Mouse (Mus musculus) kidney, embryonic 14.5 days (tissue): ENCODE measurements at regions not wholly inside any gene's neighbourhood (a gene's known extent, or its start where the extent isn't known, plus 50 kb on each side); places are given as distances from the start of the nearest gene placed in this dataset.
"Not testable (repeated sequence)": the region's sequence is repeated elsewhere in the genome, so short reads cannot be mapped to it uniquely, and the experiment has no call there.

Experiments
- ATAC-seq: fragments of 200-750 bp; cut with Nextera tagmentation; 2 replicates; pipeline ENCODE4 v1.8.0; 2017; ENCODE audit warnings: moderate number of reproducible peaks, mild to moderate bottlenecking, moderate TSS enrichment, moderate library complexity; ENCODE audit not compliant: low FRiP score, low TSS enrichment
- H3K27ac ChIP-seq: fragments of 300-500 bp; sonication (generic); 2 replicates; pipeline ENCODE4 v1.5.1; 2014; ENCODE audit warnings: low read depth, mild to moderate bottlenecking, low read length, moderate library complexity, mixed read lengths
- H3K27me3 ChIP-seq: fragments of 300-500 bp; sonication (generic); 2 replicates; pipeline ENCODE4 v1.6.1; 2014; ENCODE audit warnings: mild to moderate bottlenecking, low read length; ENCODE audit not compliant: control insufficient read depth, insufficient read depth
- H3K36me3 ChIP-seq: fragments of 300-500 bp; sonication (generic); 2 replicates; pipeline ENCODE4 v1.6.1; 2014; ENCODE audit warnings: low read length, mixed read lengths; ENCODE audit not compliant: control insufficient read depth, insufficient read depth
- H3K4me1 ChIP-seq: fragments of 300-500 bp; sonication (generic); 2 replicates; pipeline ENCODE4 v1.6.1; 2014; ENCODE audit warnings: low read length, mixed read lengths; ENCODE audit not compliant: control insufficient read depth, insufficient read depth
- H3K4me2 ChIP-seq: fragments of 300-500 bp; sonication (generic); replicated peaks from 2 replicates; pipeline ENCODE4 v1.6.1; 2014; ENCODE audit warnings: low read depth, mild to moderate bottlenecking, low read length
- H3K4me3 ChIP-seq: fragments of 300-500 bp; sonication (generic); 2 replicates; pipeline ENCODE4 v1.5.1; 2014; ENCODE audit warnings: mild to moderate bottlenecking, low read length
- H3K9ac ChIP-seq: fragments of 300-500 bp; sonication (generic); 2 replicates; pipeline ENCODE4 v1.6.1; 2014; ENCODE audit warnings: low read depth, mild to moderate bottlenecking, low read length, moderate library complexity
- H3K9me3 ChIP-seq: fragments of 300-500 bp; sonication (generic); 2 replicates; pipeline ENCODE4 v1.6.1; 2016; ENCODE audit warnings: low read length; ENCODE audit not compliant: control insufficient read depth
- WGBS: fragments of 180-500 bp; shearing (Covaris S2); extraction: QIAGEN DNeasy Blood & Tissue Kit; methylation state at CpG from one replicate; pipeline ENCODE4 v1.1.7; 2014; 5-methylcytosine and 5-hydroxymethylcytosine counted together

DNA sequence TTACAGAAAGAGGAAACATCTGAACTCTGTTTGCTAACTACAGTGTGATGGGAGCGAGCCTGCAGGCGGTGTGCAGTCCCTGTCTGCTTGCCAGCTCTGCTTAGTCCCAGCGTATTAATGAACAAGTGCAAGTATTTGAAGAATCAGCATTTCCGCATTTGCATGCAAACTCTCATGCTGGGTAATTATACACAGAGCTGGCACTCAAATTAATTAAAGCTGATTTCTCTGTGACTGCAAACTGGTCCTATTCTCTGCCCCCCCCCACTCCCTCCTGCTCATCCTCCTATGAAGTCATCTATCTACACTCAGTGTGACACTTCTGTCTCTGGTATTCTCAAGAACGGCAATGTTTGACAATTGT, 85.1 kb upstream of the Adgrl2 start:
- no peak overlapping the region for H3K4me3 ChIP-seq
- H3K36me3 ChIP-seq = no peaks in the 10 kb centered on the region
- no peaks in the 10 kb centered on the region for H3K27me3 ChIP-seq
- no peaks in the 10 kb centered on the region for H3K9me3 ChIP-seq
- WGBS = 82% methylated on average over 5 of the region's 5 CpGs
- no peak overlapping the region for H3K4me2 ChIP-seq
- ATAC-seq = no peak; the same call in 1 of the 2 replicates
- H3K27ac ChIP-seq = no peak overlapping the region
- no peaks in the 10 kb centered on the region for H3K4me1 ChIP-seq
- no peak overlapping the region for H3K9ac ChIP-seq

DNA sequence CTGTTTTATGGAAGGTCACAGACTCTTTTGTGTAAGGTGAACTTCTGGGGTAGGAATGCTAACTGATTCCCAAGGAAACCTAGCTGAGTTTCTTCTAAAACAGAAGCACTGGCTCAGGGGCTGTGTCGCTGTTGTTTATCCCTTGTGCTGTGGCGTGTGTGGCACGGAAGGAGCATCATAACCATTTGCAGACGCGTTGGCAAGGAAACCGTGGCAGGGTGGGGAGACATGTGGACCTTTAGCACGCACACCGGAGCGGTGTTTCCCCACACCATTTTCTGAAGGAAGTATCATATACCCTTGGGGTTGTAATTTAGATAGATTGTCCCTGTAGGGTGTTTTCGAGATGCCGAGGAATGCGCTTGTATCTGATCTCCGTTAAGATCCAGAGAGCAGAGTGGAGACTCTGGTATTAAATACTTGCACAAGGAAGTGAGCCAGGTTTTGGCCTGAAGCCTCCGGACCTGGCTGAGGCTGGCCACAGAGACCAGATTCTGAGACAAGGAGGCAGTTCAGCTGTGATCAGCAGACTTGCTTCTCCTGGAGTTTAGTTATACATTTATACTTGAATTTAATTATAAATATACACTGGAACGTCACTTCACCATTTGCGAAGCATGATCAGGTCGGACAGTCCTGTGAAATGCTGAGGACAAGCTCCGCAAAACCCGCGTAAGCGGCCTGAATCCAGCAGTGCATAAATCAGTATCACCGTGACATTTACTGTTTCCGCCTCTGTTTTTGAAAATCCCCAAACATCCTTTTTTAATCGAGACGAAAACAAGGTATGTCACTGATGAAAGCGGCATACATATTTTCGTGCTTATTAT, 84.5 kb upstream of the Adgrl2 start:
- no peaks in the 10 kb centered on the region for H3K9me3 ChIP-seq
- no peaks in the 10 kb centered on the region for H3K36me3 ChIP-seq
- 49% methylated on average over 27 of the region's 27 CpGs for WGBS
- H3K4me1 ChIP-seq = no peaks in the 10 kb centered on the region
- no peak overlapping the region for H3K4me3 ChIP-seq
- no peaks in the 10 kb centered on the region for H3K27me3 ChIP-seq
- H3K4me2 ChIP-seq = no peak overlapping the region
- ATAC-seq = peak; percentile 62; the same call in 1 of the 2 replicates
- H3K27ac ChIP-seq = no peak overlapping the region
- no peak overlapping the region for H3K9ac ChIP-seq

DNA sequence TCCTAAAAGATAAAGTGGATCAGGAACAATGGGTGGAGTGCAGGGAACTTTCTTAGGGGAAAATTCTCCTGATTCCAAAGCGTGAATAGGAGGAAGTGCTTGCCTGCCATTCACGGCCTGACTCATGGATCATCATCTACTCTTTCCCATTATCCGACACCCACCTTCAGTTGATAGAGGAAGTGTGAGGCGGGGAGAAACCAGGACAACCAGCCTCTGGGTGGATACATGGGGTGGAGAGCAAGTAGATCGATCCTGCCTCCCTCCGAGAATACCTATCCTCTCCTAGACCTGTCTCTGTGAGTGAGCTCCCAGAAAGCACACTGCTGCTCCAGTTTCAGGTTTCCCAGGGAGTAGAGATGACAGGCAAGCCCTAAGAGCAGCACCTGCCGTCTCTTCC, 79.8 kb upstream of the Adgrl2 start:
- H3K36me3 ChIP-seq = no peaks in the 10 kb centered on the region
- H3K9me3 ChIP-seq = no peaks in the 10 kb centered on the region
- no peak overlapping the region for H3K4me3 ChIP-seq
- no peak overlapping the region for H3K4me2 ChIP-seq
- H3K27me3 ChIP-seq = no peaks in the 10 kb centered on the region
- no peak overlapping the region for H3K9ac ChIP-seq
- WGBS = 62% methylated on average over 7 of the region's 7 CpGs
- no peaks in the 10 kb centered on the region for H3K4me1 ChIP-seq
- no peak overlapping the region for H3K27ac ChIP-seq
- no peak for ATAC-seq

DNA sequence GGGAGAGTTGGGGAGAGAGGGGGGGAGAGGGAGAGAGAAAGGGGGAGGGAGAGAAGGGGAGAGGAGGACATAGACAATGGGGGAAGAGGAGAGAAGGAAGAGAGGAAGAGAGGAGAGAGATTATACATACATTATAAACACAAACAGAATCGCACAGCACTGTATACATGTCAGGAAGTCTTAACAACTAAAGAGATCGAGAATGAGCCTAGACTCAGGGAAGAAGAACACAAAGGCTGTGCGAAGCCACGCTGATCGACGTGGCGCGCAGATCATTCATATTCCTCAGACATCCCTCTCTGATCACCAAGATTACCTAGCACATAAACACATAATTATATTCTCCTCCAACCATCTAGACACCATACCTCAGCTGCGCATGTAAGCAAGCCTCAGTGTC, 79.1 kb upstream of the Adgrl2 start:
- no peak overlapping the region for H3K27ac ChIP-seq
- no peaks in the 10 kb centered on the region for H3K27me3 ChIP-seq
- no peak for ATAC-seq
- WGBS = 92% methylated on average over 9 of the region's 9 CpGs
- no peaks in the 10 kb centered on the region for H3K9me3 ChIP-seq
- no peak overlapping the region for H3K4me2 ChIP-seq
- no peaks in the 10 kb centered on the region for H3K36me3 ChIP-seq
- H3K9ac ChIP-seq = no peak overlapping the region
- no peaks in the 10 kb centered on the region for H3K4me1 ChIP-seq
- H3K4me3 ChIP-seq = no peak overlapping the region

DNA sequence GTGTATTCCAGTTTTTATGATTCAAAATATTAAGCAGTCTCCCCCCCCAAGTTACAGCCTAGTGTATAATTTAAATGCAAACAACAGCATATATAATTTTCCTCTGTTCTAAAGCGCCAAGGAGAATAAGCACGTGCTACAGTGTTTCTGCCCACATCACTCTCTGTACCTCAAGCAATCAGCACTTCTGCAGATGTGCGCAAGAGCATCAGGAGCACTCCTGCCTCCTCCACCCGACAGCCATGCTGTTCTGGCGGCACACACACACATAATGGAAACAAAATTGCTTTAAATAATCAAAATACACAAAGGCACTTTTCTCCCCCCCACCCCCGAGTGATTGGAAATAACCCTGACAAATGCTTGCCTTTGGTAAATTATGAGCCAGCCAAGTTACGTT, 78.5 kb upstream of the Adgrl2 start:
- Histone ChIP-seq H3K27ac (no peak overlapping the region), H3K4me2 (no peak overlapping the region), H3K27me3 (no peaks in the 10 kb centered on the region), H3K9ac (no peak overlapping the region), H3K4me3 (no peak overlapping the region), H3K36me3 (no peaks in the 10 kb centered on the region), H3K9me3 (no peaks in the 10 kb centered on the region), H3K4me1 (no peaks in the 10 kb centered on the region)
- 75% methylated on average over 7 of the region's 7 CpGs for WGBS
- ATAC-seq = no peak

DNA sequence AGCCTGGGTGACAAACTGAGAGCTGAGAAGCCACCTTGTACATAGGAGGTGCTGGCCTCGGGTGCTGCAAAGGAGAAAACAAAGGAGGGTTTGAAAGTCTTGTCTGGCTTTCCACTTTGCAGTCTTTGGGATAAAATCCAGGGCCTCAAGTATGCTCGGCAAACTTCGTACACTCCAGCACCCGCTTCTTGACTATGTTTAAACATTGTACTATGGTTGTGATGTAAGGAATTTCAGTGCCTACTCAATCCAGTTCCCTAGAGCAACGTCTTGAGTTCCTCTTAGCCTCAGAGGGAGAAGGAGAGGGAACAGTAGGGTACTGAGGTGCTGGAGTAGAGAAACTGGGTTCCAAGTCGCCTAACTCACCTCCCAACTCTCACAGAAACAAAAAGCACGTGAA, 77.4 kb upstream of the Adgrl2 start:
- H3K9ac ChIP-seq = no peak overlapping the region
- no peak for ATAC-seq
- H3K27me3 ChIP-seq = no peaks in the 10 kb centered on the region
- no peaks in the 10 kb centered on the region for H3K9me3 ChIP-seq
- WGBS = 80% methylated on average over 7 of the region's 7 CpGs
- no peak overlapping the region for H3K4me2 ChIP-seq
- H3K4me1 ChIP-seq = no peaks in the 10 kb centered on the region
- no peak overlapping the region for H3K27ac ChIP-seq
- H3K4me3 ChIP-seq = no peak overlapping the region
- no peaks in the 10 kb centered on the region for H3K36me3 ChIP-seq

DNA sequence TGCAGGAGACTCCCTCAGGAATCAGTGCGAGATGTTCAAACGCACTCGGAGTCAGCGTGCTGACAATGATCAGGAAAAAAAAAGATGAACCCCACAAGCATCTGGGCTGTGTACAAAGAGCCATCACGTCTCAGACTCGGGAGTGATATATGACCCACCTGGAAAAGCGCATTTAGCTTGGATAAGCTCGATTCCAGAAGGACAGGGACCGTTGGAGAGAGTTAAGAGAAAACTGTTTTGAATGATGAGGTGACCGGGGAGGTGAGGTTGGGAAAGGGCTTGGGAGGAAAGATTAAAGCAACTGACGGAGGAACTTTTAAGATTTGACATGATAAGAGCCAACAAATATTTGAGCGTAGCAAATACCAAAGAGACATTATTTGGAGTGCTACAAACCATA, 64.7 kb upstream of the Adgrl2 start:
- Histone ChIP-seq H3K9ac (no peak overlapping the region), H3K4me3 (no peak overlapping the region), H3K4me2 (no peak overlapping the region), H3K4me1 (no peaks in the 10 kb centered on the region), H3K27me3 (no peaks in the 10 kb centered on the region), H3K9me3 (no peaks in the 10 kb centered on the region; the same call in 1 of the 2 replicates), H3K36me3 (no peaks in the 10 kb centered on the region), H3K27ac (no peak overlapping the region)
- WGBS = 28% methylated on average over 12 of the region's 12 CpGs
- no peak for ATAC-seq

DNA sequence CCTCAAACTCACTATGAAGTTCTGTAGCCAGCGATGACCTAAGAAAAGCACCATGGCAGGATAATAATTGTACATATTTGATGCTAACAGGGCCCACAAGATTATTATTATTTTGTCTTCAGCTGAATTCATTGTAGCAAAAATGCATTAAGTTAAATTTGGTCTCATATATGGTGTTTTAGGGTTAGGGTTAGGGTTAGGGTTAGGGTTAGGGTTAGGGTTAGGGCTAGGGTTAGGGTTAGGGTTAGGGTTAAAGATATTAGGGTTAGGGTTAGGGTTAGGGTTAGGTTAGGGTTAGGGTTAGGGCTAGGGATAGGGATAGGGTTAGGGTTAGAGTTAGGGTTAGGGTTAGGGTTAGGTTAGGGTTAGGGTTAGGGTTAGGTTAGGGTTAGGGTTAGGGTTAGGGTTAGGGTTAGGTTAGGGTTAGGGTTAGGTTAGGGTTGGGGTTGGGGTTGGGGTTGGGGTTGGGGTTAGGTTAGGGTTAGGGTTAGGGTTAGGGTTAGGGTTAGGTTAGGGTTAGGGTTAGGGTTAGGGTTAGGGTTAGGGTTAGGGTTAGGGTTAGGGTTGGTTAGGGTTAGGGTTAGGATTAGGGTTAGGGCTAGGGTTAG, 62.0 kb upstream of the Adgrl2 start:
- not testable (repeated sequence) for H3K9ac ChIP-seq, H3K27me3 ChIP-seq, H3K36me3 ChIP-seq, H3K27ac ChIP-seq, H3K4me1 ChIP-seq, H3K4me3 ChIP-seq, H3K4me2 ChIP-seq, H3K9me3 ChIP-seq
- WGBS = 98% methylated on average over 1 of the region's 1 CpGs
- ATAC-seq = peak; percentile 79

DNA sequence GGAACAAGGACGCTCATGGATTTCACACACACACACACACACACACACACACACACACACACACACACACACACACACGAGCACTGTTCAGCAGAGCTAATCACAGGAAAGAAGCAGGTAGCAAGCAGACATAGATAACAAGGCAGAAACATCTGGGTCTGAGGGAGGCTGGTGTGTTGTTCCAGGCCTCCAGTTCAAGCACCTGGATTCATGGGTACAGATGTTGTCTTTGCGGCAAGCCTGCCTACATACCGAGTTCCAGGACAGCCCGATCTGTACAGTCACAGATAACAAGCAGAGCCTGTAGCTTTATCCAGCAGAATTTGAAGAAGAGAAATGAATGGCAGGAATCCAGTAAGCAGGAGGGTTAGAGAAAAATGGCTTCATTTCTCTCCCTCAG, 55.0 kb upstream of the Adgrl2 start:
- H3K4me2 ChIP-seq = no peak overlapping the region
- H3K4me1 ChIP-seq = no peaks in the 10 kb centered on the region
- H3K27me3 ChIP-seq = no peaks in the 10 kb centered on the region
- H3K4me3 ChIP-seq = no peak overlapping the region
- H3K9me3 ChIP-seq = no peaks in the 10 kb centered on the region
- WGBS = 78% methylated on average over 5 of the region's 5 CpGs
- H3K9ac ChIP-seq = no peak overlapping the region
- no peaks in the 10 kb centered on the region for H3K36me3 ChIP-seq
- no peak for ATAC-seq
- no peak overlapping the region for H3K27ac ChIP-seq
